Mouse (Mus musculus) embryonic fibroblast, embryonic 13.5 days (primary cell): ENCODE results near the gene Fancc. TPM values are rescaled to one million over a fixed set of nuclear protein-coding genes. Genes with fewer than 3 reads are reported as not detected.
"Not testable (repeated sequence)": the region's sequence is repeated elsewhere in the genome, so short reads cannot be mapped to it uniquely, and the experiment has no call there.

ENCODE experiments used
- H3K27ac ChIP-seq: 2 replicates; pipeline ENCODE4 v1.5.1; 2012; ENCODE audit warnings: low read length, control low read depth, inconsistent platforms; ENCODE audit not compliant: insufficient read depth
- H3K4me1 ChIP-seq: 2 replicates; pipeline ENCODE4 v1.6.1; 2011; ENCODE audit warnings: low read length; ENCODE audit not compliant: control insufficient read depth, insufficient read depth
- H3K4me3 ChIP-seq: 2 replicates; pipeline ENCODE4 v1.5.1; 2011; ENCODE audit warnings: mild to moderate bottlenecking, control low read depth, low read length; ENCODE audit not compliant: insufficient read depth
- CTCF ChIP-seq: IDR thresholded peaks from 2 replicates; pipeline ENCODE4 v1.5.1; 2011; ENCODE audit warnings: mild to moderate bottlenecking, control low read depth, low read length, moderate library complexity, borderline replicate concordance; ENCODE audit not compliant: insufficient read depth
- POLR2A ChIP-seq: IDR thresholded peaks from 2 replicates; pipeline ENCODE4 v1.6.1; 2011; ENCODE audit warnings: low read depth, mild to moderate bottlenecking, control low read depth, low read length, moderate library complexity
- polyA plus RNA-seq: library from polyadenylated mRNA; stranded (reverse); fragments of >200 nt; gene quantifications from 2 replicates; pipeline ENCODE4 v1.2.4, GENCODE M21; 2011; ENCODE audit warnings: low read depth; ENCODE audit not compliant: missing spikeins, insufficient read length

Fancc gene
- polyA plus RNA-seq, 1 experiment: 9.3 TPM

DNA sequence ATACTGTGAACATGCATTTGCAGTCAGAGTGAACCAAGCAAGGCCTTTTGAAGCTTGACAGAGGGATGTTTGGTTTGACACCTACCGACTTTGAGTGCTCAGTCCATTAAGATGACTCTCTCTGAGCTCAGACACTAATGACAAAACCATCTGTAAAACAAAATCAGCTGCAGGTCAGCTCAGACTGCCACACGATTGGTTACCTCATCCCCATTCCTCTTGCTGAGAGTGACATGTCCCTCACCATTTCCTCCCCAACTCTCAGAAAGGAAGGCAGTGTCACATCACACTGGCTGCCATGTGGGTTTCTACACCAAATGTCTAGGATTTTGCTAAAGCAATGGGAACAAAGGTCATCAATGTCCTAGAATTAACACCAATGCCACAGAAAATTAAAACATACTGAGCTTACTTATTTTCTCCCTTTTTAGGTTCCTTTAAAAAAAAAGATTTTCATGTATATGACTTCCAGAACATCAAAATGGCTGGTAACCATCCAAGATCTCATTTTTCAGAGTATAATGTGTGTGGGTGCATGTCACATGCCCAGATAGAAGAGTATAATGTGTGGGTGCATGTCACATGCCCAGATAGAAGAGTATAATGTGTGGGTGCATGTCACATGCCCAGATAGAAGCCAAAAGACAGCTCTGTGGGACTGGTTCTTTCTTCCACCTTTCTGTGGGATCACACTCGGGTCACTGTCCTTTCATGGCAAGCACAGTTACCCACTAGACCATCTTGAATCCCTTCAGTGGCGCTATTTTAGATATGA lies 136.8 kb downstream of the Fancc start:
- Histone ChIP-seq H3K4me1 (no peaks in the 10 kb centered on the region), H3K27ac (no peak overlapping the region), H3K4me3 (no peak overlapping the region)
- TF ChIP-seq POLR2A: no peak
- no peak for TF ChIP-seq CTCF

- TF ChIP-seq POLR2A (no peak), CTCF (no peak)
- Histone ChIP-seq H3K4me3 (no peak overlapping the region), H3K4me1 (no peaks in the 10 kb centered on the region), H3K27ac (no peak overlapping the region)
These were observed 137.7 kb downstream of the Fancc start for GRCm38 (mm10) chr13:63359393-63359792.

GRCm38 (mm10) chr13:63356558-63356957 lies 140.5 kb downstream of the Fancc start:
- Histone ChIP-seq H3K4me1 (no peaks in the 10 kb centered on the region), H3K4me3 (no peak overlapping the region), H3K27ac (no peak overlapping the region)
- TF ChIP-seq POLR2A (no peak), CTCF (no peak)

DNA sequence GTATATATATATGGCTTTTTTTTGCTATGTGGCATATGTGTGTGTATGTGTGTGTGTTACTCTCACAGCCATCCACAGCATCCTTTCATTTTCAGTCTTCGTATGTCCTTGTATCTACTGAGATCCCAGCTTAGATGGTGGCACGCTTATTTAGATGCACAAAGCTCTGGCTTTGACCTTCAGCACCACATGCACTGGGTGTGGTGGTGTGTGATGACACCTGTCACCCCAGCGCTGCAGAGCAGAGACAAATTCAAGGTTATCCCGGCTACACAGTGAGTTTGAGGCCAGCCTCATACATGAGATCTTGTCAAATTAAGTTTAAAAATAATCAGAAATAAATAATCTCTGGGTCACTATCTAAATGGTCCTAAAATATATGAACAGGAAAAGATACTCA lies 141.0 kb downstream of the Fancc start:
- no peaks in the 10 kb centered on the region for H3K4me1 ChIP-seq
- TF ChIP-seq POLR2A: no peak
- TF ChIP-seq CTCF: no peak
- H3K4me3 ChIP-seq: no peak overlapping the region

GRCm38 (mm10) chr13:63353312-63353711 lies 143.8 kb downstream of the Fancc start:
- not testable (repeated sequence) for H3K27ac ChIP-seq, H3K4me3 ChIP-seq, H3K4me1 ChIP-seq

More for the DNA sequence above, 141.0 kb downstream of the Fancc start:
- H3K27ac ChIP-seq: no peak overlapping the region

- Histone ChIP-seq H3K4me3 (no peak overlapping the region), H3K4me1 (no peaks in the 10 kb centered on the region), H3K27ac (no peak overlapping the region)
- TF ChIP-seq CTCF (no peak), POLR2A (no peak)
These were observed 147.0 kb downstream of the Fancc start for GRCm38 (mm10) chr13:63350076-63350475.

DNA sequence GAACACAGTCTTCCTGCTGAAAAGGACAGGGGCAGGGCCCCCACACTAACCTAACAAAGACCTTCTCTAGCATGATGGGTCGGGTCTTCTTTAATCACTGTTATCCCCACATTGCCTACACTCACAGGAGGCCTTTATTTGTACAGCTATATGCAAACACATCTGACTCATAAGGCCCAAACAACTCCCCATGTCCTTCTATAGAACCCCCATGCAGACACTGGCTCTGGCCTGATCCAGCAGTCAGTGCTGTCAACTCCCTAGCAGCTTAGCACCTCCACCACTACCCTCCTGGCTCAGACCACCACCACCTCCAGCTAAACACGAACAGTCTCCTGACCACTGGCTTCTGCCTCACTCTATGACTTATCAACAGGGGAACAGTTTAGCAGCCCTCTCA lies 149.4 kb downstream of the Fancc start:
- H3K27ac ChIP-seq: no peak overlapping the region
- no peaks in the 10 kb centered on the region for H3K4me1 ChIP-seq
- no peak for TF ChIP-seq POLR2A
- no peak for TF ChIP-seq CTCF
- no peak overlapping the region for H3K4me3 ChIP-seq

DNA sequence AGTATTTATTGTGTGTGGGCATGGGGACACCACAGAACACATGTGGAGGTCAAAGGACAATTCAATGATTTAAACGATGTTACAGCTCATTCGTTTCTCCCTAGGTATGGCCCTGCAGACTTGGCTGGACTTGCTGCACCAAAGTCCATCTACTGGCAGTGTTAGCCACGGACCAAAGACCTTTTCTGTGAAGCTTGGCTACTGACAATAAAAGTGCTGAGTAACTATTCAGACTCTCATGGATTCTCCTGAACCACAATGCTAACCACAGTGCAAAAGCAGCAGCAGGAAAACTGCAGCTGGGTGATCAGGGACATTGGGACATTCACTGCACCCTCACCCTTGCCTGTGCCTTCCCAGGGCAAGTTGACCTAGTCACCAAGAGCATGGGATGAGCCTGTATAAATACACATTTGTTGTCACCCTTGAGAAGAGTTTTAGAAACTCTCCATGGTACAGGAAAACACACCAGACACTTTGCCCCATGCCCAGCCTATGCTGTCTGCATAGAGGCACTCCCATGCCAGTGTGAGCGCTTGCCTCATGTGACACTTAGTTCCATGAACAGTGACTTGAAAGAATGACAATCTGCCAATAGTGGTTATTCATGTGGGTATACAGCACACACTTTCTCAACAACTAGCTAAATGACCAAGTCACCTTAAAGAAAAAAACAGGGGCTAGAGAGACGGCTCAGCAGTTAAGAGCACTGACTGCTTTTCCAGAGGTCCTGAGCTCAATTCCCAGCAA lies 151.4 kb downstream of the Fancc start:
- Histone ChIP-seq H3K4me1 (no peaks in the 10 kb centered on the region), H3K27ac (no peak overlapping the region), H3K4me3 (no peak overlapping the region)
- TF ChIP-seq POLR2A: no peak
- no peak for TF ChIP-seq CTCF

DNA sequence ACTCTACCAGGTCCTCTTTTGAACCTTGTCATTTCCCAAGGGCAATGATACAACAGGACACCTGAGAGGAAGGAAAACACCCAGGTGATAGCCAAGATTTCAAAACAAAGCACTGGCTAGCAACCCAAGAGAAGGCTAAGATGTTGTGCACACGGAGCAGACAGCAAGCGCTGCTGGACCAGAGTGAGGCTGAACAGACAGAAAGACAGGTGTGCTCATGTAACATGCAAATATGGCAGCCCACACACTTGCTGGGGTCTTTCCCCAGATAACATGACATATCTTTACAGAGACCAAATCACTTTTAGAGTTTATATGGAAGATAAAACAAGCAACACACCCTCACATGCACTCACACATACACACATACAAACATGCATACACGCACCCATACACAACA lies 152.6 kb downstream of the Fancc start:
- TF ChIP-seq POLR2A (no peak), CTCF (no peak)
- no peak overlapping the region for H3K27ac ChIP-seq
- H3K4me1 ChIP-seq: no peaks in the 10 kb centered on the region
- no peak overlapping the region for H3K4me3 ChIP-seq

DNA sequence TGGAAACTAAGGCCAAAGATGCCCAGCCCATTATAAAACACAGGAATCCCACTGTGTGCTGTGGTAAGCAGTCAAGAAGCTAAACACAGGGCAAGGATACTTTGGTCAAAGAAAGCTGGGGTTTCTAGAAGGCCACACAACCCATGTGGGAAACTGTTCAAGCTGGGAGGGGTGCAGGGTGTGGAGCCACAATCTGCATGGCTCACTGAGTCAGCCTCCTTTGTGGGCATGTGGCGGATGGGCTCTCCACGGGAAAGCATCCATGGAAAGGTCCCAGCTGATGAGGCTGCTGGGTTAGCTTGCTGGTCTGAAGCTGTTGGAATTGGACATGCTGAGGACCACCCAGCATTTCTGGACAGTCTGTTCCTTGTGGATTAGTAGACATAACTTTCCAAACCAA lies 154.3 kb downstream of the Fancc start:
- no peaks in the 10 kb centered on the region for H3K4me1 ChIP-seq

More for the DNA sequence above, 154.3 kb downstream of the Fancc start:
- TF ChIP-seq CTCF (no peak), POLR2A (no peak)
- Histone ChIP-seq H3K27ac (no peak overlapping the region), H3K4me3 (no peak overlapping the region)
